Mouse (Mus musculus): ENCODE measurements at regions not wholly inside any gene's neighbourhood (a gene's known extent, or its start where the extent isn't known, plus 50 kb on each side); places are given as distances from the start of the nearest gene placed in this dataset.

- Histone ChIP-seq H3K4me3 (replicated peaks; ENCODE audit: low read length) (no peak overlapping the region), H3K36me3 (ENCODE audit: insufficient read depth, low read length) (no peaks in the 10 kb centered on the region), H3K9me3 (ENCODE audit: low read length) (no peaks in the 10 kb centered on the region), H3K27me3 (ENCODE audit: insufficient read depth, low read length) (no peaks in the 10 kb centered on the region), H3K4me1 (replicated peaks; ENCODE audit: low read depth, low read length) (no peaks in the 10 kb centered on the region)
- TF ChIP-seq POU5F1 (IDR thresholded peaks at IDR 0.05; ENCODE audit: borderline replicate concordance, low read length) (no peak), NANOG (IDR thresholded peaks at IDR 0.05; ENCODE audit: borderline replicate concordance, low read length) (no peak), CTCF (conservative IDR thresholded peaks at IDR 0.05; ENCODE audit: low read length) (no peak)
Measured at GRCm38 (mm10) chr10:119003839-119004238, 133.8 kb upstream of the Dyrk2 start.

- Histone ChIP-seq H3K4me3 (replicated peaks; ENCODE audit: low read length) (no peak overlapping the region), H3K9me3 (ENCODE audit: low read length) (no peaks in the 10 kb centered on the region), H3K36me3 (ENCODE audit: insufficient read depth, low read length) (no peaks in the 10 kb centered on the region), H3K27me3 (ENCODE audit: insufficient read depth, low read length) (no peaks in the 10 kb centered on the region), H3K4me1 (replicated peaks; ENCODE audit: low read depth, low read length) (no peaks in the 10 kb centered on the region)
- TF ChIP-seq CTCF (conservative IDR thresholded peaks at IDR 0.05; ENCODE audit: low read length), result no peak
- no peak for TF ChIP-seq NANOG (IDR thresholded peaks at IDR 0.05; ENCODE audit: borderline replicate concordance, low read length)
- no peak for TF ChIP-seq POU5F1 (IDR thresholded peaks at IDR 0.05; ENCODE audit: borderline replicate concordance, low read length)
Measured at GRCm38 (mm10) chr10:119003042-119003441, 133.0 kb upstream of the Dyrk2 start.

GRCm38 (mm10) chr10:119001895-119002294 lies 131.9 kb upstream of the Dyrk2 start:
- TF ChIP-seq POU5F1 (IDR thresholded peaks at IDR 0.05; ENCODE audit: borderline replicate concordance, low read length), result no peak
- TF ChIP-seq CTCF (conservative IDR thresholded peaks at IDR 0.05; ENCODE audit: low read length), result no peak
- no peak for TF ChIP-seq NANOG (IDR thresholded peaks at IDR 0.05; ENCODE audit: borderline replicate concordance, low read length)
- no peaks in the 10 kb centered on the region for H3K36me3 ChIP-seq (ENCODE audit: insufficient read depth, low read length)
- H3K4me3 ChIP-seq (replicated peaks; ENCODE audit: low read length), result no peak overlapping the region
- no peaks in the 10 kb centered on the region for H3K9me3 ChIP-seq (ENCODE audit: low read length)
- no peaks in the 10 kb centered on the region for H3K27me3 ChIP-seq (ENCODE audit: insufficient read depth, low read length)
- H3K4me1 ChIP-seq (replicated peaks; ENCODE audit: low read depth, low read length), result no peaks in the 10 kb centered on the region

- TF ChIP-seq NANOG (IDR thresholded peaks at IDR 0.05; ENCODE audit: borderline replicate concordance, low read length), result no peak
- no peak for TF ChIP-seq POU5F1 (IDR thresholded peaks at IDR 0.05; ENCODE audit: borderline replicate concordance, low read length)
- no peak for TF ChIP-seq CTCF (conservative IDR thresholded peaks at IDR 0.05; ENCODE audit: low read length)
- Histone ChIP-seq H3K4me1 (replicated peaks; ENCODE audit: low read depth, low read length) (no peaks in the 10 kb centered on the region), H3K9me3 (ENCODE audit: low read length) (no peaks in the 10 kb centered on the region; the same call in 1 of the 2 replicates), H3K27me3 (ENCODE audit: insufficient read depth, low read length) (no peaks in the 10 kb centered on the region), H3K36me3 (ENCODE audit: insufficient read depth, low read length) (no peaks in the 10 kb centered on the region), H3K4me3 (replicated peaks; ENCODE audit: low read length) (no peak overlapping the region)
Measured at GRCm38 (mm10) chr10:119001000-119001780, 131.2 kb upstream of the Dyrk2 start.

GRCm38 (mm10) chr10:118998966-118999365 lies 129.0 kb upstream of the Dyrk2 start:
- no peak for TF ChIP-seq CTCF (conservative IDR thresholded peaks at IDR 0.05; ENCODE audit: low read length)
- Histone ChIP-seq H3K4me1 (replicated peaks; ENCODE audit: low read depth, low read length) (no peaks in the 10 kb centered on the region), H3K27me3 (ENCODE audit: insufficient read depth, low read length) (no peaks in the 10 kb centered on the region), H3K9me3 (ENCODE audit: low read length) (no peaks in the 10 kb centered on the region; the same call in 1 of the 2 replicates), H3K4me3 (replicated peaks; ENCODE audit: low read length) (no peak overlapping the region), H3K36me3 (ENCODE audit: insufficient read depth, low read length) (no peaks in the 10 kb centered on the region)

GRCm38 (mm10) chr10:118997034-118997433 lies 127.0 kb upstream of the Dyrk2 start:
- Histone ChIP-seq H3K27me3 (ENCODE audit: insufficient read depth, low read length) (peaks cover 5% of the 10 kb centered on the region; the same call in 1 of the 2 replicates), H3K4me1 (replicated peaks; ENCODE audit: low read depth, low read length) (no peaks in the 10 kb centered on the region), H3K4me3 (replicated peaks; ENCODE audit: low read length) (no peak overlapping the region), H3K36me3 (ENCODE audit: insufficient read depth, low read length) (no peaks in the 10 kb centered on the region), H3K9me3 (ENCODE audit: low read length) (no peaks in the 10 kb centered on the region; the same call in 1 of the 2 replicates)
- TF ChIP-seq POU5F1 (IDR thresholded peaks at IDR 0.05; ENCODE audit: borderline replicate concordance, low read length), result no peak
- TF ChIP-seq CTCF (conservative IDR thresholded peaks at IDR 0.05; ENCODE audit: low read length), result no peak
- TF ChIP-seq NANOG (IDR thresholded peaks at IDR 0.05; ENCODE audit: borderline replicate concordance, low read length), result no peak

GRCm38 (mm10) chr10:118993819-118994574 lies 124.0 kb upstream of the Dyrk2 start:
- Histone ChIP-seq H3K9me3 (ENCODE audit: low read length) (no peaks in the 10 kb centered on the region; the same call in 1 of the 2 replicates), H3K4me3 (replicated peaks; ENCODE audit: low read length) (no peak overlapping the region), H3K36me3 (ENCODE audit: insufficient read depth, low read length) (no peaks in the 10 kb centered on the region), H3K4me1 (replicated peaks; ENCODE audit: low read depth, low read length) (peaks cover 4% of the 10 kb centered on the region), H3K27me3 (ENCODE audit: insufficient read depth, low read length) (peaks cover 5% of the 10 kb centered on the region; the same call in 1 of the 2 replicates)
- no peak for TF ChIP-seq NANOG (IDR thresholded peaks at IDR 0.05; ENCODE audit: borderline replicate concordance, low read length)
- TF ChIP-seq CTCF (conservative IDR thresholded peaks at IDR 0.05; ENCODE audit: low read length), result no peak
- TF ChIP-seq POU5F1 (IDR thresholded peaks at IDR 0.05; ENCODE audit: borderline replicate concordance, low read length), result no peak

- no peak overlapping the region for H3K4me3 ChIP-seq (replicated peaks; ENCODE audit: low read length)
- H3K4me1 ChIP-seq (replicated peaks; ENCODE audit: low read depth, low read length), result peaks cover 4% of the 10 kb centered on the region
- H3K9me3 ChIP-seq (ENCODE audit: low read length), result no peaks in the 10 kb centered on the region
- TF ChIP-seq NANOG (IDR thresholded peaks at IDR 0.05; ENCODE audit: borderline replicate concordance, low read length), result no peak
- H3K27me3 ChIP-seq (ENCODE audit: insufficient read depth, low read length), result peaks cover 10% of the 10 kb centered on the region; the same call in 1 of the 2 replicates
- no peaks in the 10 kb centered on the region for H3K36me3 ChIP-seq (ENCODE audit: insufficient read depth, low read length)
Measured at GRCm38 (mm10) chr10:118991213-118991612, 121.2 kb upstream of the Dyrk2 start.

Data from E14TG2a.4 (cell line).